Mouse (Mus musculus): ENCODE measurements around the gene Ankib1.

GRCm38 (mm10) chr5:3669938-3670554 is 132.7 kb downstream of the Ankib1 start:
- TF ChIP-seq GATA1 (IDR thresholded peaks at IDR 0.05; ENCODE audit: low read length) (no peak), TAL1 (IDR thresholded peaks at IDR 0.05; ENCODE audit: low read length) (no peak)
